Mouse (Mus musculus) CD4-positive helper T cell, adult 2 months (primary cell): ENCODE measurements around the gene Chd5.
A peak's percentile ranks its signal among the peaks of the same experiment; 100 is the strongest.

ENCODE experiments used
- DNase-seq: peaks from one replicate; pipeline ENCODE4 v3.0.0-alpha.2; 2012; ENCODE audit warnings: low read depth, missing footprints, low spot score

Gene Chd5

GRCm38 (mm10) chr4:152317631-152318033 is 20.8 kb upstream of the Chd5 start:
- no peak for DNase-seq

DNA sequence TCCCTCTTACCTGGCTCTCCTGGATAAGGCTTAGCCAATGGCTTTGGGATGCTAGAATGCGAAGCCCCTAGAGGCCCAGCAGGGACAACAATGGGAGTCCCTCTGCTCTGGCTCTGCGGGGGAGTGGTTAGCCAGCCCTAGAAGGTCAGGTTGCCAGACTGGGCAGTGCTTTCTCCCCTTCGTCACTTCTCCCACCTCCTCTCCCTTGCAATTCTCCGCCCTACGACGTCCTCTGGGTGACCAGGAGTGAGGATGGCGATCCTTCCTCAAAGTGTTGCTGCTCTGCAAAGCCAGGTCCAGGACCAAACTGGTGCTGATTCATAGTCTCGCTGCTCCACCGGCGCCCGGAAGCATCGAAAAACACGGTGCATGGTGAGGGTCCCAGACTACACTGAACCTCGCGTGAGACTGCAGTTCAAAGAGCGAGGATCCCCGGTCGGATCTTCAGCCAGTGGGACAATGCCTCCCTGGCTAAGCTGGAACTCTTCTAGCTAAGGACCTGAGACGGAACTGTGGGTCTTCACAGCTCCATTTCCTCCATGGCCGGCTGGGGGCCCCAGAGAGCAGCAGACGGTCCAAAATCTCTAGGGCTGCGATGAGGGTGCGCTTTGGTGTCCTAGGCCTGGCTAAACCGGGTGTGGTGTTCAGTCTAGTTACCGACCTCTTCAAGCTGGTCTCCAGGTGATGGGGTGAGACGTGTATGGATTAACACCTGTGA is 19.8 kb upstream of the Chd5 start, which contains the start of gene Rnf207:
Rnf207 (minus strand) TSS at position 477 of the 718 bp plus-strand sequence.
- peak; percentile 49 for DNase-seq

DNA sequence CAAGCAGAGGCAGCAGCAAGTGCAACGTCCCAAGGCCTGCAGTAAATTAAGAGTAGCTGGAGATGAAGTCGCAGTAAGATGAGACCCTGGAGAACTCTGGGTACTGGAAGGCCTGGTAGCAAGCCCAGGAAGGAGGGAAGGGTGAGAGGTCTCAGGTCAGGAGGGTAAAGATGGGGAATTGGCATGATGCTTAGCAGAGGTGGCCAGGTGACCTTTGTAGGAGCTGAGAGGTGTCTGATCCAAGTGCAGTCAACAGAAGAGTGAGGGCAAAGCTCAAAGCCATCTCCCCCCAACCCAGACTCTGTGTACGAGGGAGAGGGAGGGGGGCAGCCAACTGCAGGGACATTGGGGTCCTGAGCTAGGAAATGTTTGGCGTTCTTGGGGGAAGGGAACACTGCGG is 17.0 kb upstream of the Chd5 start:
- no peak for DNase-seq

GRCm38 (mm10) chr4:152324641-152325562 is 13.5 kb upstream of the Chd5 start:
- no peak for DNase-seq

DNA sequence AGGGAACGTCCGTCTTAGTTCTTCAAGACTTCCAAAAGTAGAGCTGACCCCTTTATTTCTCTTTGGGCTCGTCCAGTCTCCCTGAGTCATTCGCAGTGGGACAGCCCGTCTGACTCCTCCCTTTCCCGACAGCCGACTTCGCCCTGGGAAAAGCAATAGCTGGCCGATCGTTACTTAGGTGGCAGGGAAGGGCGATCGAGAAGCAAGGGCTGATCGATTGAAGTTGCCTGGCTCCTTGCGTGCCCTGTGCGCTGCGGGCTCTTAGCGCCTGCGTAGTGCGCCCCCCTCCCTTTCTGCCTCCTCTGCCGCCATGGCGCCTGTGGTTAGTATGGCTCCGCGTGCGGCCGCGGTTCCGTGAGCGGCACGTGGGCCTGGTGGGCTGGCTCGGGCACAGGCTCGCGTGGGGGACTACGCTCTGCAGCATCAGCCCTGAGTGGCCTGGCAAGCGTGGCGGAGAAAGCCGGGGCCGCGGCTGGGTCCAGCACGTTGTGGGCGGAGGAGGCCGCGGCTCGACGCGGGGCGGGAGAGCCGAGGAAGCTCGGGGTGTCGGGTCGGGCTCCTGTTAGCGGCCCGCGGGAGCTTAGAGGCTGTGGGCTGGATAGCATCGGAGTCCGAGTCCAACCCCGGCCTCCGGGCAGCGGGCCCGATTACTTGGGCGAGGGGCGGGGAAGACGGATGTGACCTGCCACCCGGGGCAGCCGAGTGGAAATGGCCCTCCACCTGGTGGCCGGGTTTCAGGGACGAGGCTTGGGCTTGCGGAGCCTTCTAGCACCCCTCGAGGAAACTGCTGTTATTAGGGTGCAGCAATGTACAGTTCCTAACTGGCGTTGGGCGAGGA is 12.7 kb upstream of the Chd5 start, which contains the start of gene Rpl22:
Rpl22 (plus strand) TSS at position 169 of the 838 bp plus-strand sequence.
- peak; percentile 98 for DNase-seq

GRCm38 (mm10) chr4:152326543-152326942 is 11.9 kb upstream of the Chd5 start:
- no peak for DNase-seq

DNA sequence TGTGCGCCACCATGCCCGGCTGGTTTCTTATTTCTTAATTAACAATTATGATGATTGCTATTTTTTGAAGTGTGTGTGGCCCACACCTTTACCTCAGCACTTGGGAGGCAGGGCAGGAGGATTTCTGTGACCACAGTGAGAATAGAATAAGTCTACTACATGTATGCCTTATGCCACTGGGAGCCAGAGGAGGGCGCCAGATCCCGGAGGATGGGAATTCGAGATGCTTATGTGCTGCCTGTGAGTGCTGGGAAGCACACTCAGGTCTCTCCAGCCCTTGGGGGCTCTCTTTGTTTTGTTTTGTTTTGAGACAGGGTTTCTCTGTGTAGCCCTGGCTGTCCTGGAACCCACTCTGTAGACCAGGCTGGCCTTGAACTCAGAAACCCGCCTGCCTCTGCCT is 9.8 kb upstream of the Chd5 start:
- peak; percentile 34 for DNase-seq

- peak; percentile 54 for DNase-seq
These were observed 5.5 kb upstream of the Chd5 start for GRCm38 (mm10) chr4:152332952-152333351.

DNA sequence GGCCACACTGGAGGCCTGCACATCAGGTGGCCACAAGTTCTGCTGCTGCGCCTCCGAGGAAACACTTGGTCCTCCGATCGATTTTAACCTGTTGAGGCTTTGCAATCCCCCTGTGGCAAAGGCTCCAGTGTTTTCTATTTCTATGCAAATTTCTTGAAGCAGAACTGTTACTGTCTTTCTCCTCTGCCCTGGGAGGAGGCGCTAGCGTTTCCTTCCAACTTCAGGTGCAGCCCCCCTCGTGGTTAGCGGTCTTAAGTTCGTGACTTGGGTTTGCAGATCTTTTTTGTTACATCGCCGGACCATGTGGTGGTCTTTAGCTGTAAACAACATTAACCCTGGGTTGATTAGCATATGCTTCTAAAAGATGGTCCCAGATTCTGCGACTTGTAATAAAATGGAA is 4.9 kb upstream of the Chd5 start:
- DNase-seq: no peak

DNA sequence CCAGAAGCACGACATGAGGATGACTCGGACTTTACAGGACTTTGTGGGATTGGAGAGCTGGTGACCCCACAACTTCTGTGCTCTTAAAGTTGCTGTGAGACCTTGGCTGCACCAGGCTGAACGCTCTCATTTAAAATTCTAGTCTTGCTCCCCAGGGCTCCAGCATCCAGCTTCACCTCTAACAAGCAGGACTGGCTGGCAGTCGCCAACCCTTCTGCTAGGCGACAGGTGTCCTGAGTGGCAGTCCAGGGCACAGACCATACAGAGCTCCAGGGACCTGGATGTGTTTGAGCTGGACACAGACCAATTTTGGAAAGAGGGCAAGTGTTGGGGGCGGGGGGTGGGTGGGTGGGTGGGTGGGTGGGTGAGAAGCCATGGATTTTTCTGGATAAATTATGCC is 679 bp upstream of the Chd5 start:
- DNase-seq: no peak

- DNase-seq: no peak
These were observed 891 bp downstream of the Chd5 start for GRCm38 (mm10) chr4:152339293-152339790.

DNA sequence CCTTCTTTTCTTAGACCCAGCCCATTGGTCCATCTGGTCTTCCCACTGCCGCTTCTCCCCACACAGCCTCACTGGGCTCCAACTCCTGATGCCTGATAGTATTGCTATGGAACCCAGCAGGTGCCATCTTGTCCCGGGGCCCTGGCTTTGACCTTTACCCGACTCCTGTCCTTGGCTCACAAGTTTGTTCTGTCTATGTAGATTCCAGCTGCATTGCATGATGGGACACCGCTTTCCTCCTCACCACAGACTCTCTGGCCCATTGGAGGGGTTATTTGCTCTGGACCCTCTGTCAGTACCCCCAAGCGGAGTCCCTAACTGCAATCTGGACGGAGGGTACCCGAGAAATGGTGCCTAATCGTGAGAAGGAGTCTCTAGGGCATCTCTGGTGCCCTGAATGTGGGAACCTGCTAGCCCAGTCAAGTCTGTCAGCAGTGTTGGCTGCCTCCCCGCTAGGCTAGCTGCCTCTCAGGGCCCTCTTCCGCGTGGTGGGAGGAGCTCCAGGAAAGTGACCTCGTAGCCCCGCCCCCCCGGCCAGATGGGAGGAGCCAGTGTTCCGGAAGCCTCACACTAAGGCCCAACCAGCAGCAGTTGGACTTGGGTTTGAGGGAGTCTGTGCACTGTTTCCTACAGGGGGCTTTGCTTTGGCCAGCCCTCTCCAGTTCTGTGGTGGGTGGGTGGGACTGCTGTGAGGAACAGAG is 2.3 kb downstream of the Chd5 start:
- DNase-seq: peak; percentile 41

GRCm38 (mm10) chr4:152343296-152343695 is 4.8 kb downstream of the Chd5 start:
- no peak for DNase-seq

DNA sequence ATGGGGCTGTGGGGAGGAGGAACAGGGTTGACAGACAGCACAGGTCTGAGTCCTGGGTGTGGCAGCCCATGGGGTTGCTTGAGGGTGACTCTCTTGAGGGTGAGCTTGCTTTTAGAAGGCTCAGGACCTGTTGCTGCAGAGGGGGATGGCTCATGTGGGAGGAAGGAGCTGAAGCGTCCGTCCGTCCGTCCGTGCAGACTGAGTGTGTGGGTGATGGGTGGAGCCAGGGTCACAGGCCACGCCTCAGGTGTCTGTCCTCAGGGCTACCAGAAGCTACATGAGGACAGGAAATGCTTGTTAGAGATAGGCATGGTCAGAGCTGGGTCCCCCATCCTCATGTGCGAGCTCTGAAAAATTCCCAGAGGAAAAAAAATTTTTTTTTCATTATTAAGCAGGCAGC is 6.2 kb downstream of the Chd5 start:
- DNase-seq: no peak

GRCm38 (mm10) chr4:152345120-152345889 is 6.9 kb downstream of the Chd5 start:
- DNase-seq: no peak

GRCm38 (mm10) chr4:152349837-152350381 is 11.5 kb downstream of the Chd5 start:
- no peak for DNase-seq

DNA sequence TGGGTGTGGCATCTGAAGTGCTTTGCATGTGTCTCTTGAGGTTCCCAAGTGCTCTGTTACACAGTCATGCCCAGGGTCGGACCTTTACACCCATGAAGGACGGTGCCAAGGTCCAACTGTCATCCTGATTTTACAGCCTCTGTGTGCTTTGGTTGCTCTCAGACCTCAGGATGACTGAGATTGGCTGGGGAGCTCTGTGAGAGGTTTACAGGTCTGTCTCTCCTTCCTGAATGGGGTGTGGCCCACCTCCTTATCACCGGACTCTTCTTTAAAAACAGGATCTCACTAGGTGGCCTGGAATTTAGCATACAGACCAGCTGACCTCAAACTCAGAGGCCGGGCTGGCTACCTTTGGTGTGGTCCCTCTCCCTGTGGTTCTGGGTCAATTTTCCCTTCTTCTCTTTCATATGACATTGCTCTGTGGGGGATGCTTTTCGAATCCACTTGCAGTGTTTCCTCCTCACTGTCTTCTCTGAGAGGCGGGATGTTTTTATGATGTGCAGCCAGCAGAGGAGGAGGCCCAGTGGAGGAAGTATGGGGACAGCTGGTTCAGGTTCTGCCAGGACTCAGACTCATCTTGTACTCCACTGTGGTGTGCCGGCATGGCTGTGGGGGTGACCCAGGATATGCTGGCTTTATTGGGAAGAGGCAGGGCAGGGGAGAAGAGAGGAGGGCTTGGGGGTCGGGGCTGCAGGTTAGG is 12.4 kb downstream of the Chd5 start:
- DNase-seq: no peak

DNA sequence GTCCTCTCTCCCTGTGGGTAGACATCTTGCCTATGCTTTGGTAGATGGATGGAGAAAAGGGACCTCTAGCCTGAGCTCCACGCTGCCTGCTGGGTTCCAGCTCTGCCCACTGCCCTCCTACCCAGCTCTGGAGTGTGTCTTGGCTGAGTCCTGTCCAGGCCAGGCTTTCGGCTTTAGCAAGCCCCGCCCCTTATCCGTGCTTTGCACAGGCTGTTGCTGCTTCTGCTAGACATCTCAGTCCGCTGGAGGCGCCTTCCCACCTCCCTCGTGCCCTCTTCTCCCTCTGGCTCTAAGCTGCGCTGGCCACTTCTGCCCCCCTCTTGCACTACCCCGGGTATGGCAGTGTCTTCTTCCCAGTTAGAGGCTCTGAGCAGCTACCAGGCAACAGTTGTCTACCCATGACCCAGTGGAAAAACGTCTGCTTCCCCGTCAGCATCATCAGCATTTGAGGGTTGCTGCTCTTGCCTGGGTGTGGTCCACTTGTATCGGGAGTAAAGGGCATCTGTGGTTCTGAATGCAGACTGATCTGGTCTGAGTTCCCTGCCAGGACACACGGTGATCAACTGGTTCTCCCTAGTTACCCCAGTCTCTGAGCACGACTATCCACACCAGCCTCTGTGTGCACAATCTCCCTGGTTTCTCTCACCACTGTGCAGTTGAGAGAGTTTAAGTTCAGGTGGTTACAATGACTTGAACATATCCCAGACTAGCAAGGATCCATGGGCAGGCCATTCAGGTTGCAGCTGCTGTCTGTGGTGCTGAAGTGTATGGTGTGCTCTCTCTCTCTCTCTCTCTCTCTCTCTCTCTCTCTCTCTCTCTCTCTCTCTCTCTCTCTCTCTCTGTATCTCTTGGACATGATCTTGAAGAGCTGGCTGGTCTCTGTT is 13.2 kb downstream of the Chd5 start:
- no peak for DNase-seq
